Mouse (Mus musculus) kidney, postnatal 0 days (tissue): ENCODE results near the gene Taldo1. TPM values are rescaled to one million over a fixed set of nuclear protein-coding genes. Genes with fewer than 3 reads are reported as not detected.

ENCODE experiments used
- ATAC-seq: fragments of 200-750 bp; cut with Nextera tagmentation; replicated peaks from 2 replicates; pipeline ENCODE4 v1.8.0; 2017; ENCODE audit warnings: low read depth, moderate number of reproducible peaks, moderate TSS enrichment, moderate library complexity; ENCODE audit not compliant: low FRiP score
- DNase-seq: peaks from one replicate; pipeline ENCODE4 v3.0.0-alpha.2; 2016; ENCODE audit warnings: low spot score
- H3K27ac ChIP-seq: fragments of 300-500 bp; sonication (generic); 2 replicates; pipeline ENCODE4 v1.5.1; 2014; ENCODE audit warnings: mild to moderate bottlenecking
- H3K27me3 ChIP-seq: fragments of 300-500 bp; sonication (generic); 2 replicates; pipeline ENCODE4 v1.6.1; 2014; ENCODE audit warnings: low read length, mixed read lengths; ENCODE audit not compliant: insufficient read depth
- H3K36me3 ChIP-seq: fragments of 300-500 bp; sonication (generic); 2 replicates; pipeline ENCODE4 v1.6.1; 2014; ENCODE audit warnings: low read length, mixed read lengths; ENCODE audit not compliant: insufficient read depth
- H3K4me1 ChIP-seq: fragments of 300-500 bp; sonication (generic); replicated peaks from 2 replicates; pipeline ENCODE4 v1.6.1; 2014; ENCODE audit warnings: antibody characterized with exemption, low read length, mixed read lengths; ENCODE audit not compliant: insufficient read depth
- H3K4me2 ChIP-seq: fragments of 300-500 bp; sonication (generic); 2 replicates; pipeline ENCODE4 v1.6.1; 2014; ENCODE audit warnings: mild to moderate bottlenecking, low read length, moderate library complexity, mixed read lengths
- H3K4me3 ChIP-seq: fragments of 300-500 bp; sonication (generic); replicated peaks from 2 replicates; pipeline ENCODE4 v1.5.1; 2014; ENCODE audit warnings: low read depth, low read length
- H3K9ac ChIP-seq: fragments of 300-500 bp; sonication (generic); 2 replicates; pipeline ENCODE4 v1.6.1; 2014; ENCODE audit warnings: low read depth, low read length
- H3K9me3 ChIP-seq: fragments of 300-500 bp; sonication (generic); replicated peaks from 2 replicates; pipeline ENCODE4 v1.6.1; 2016; ENCODE audit warnings: low read length, inconsistent platforms, mixed read lengths
- CTCF ChIP-seq: IDR thresholded peaks from 2 replicates; pipeline ENCODE4 v1.5.1; 2016; ENCODE audit warnings: antibody characterized with exemption, low read depth, mild to moderate bottlenecking, moderate library complexity
- WGBS: fragments of 180-500 bp; shearing (Covaris S2); extraction: QIAGEN DNeasy Blood & Tissue Kit; methylation state at CpG from one replicate; pipeline ENCODE4 v1.1.7; 2014; 5-methylcytosine and 5-hydroxymethylcytosine counted together
- polyA plus RNA-seq: library from polyadenylated mRNA; unstranded; fragments of >200 nt; fragmentation: Nextera tagmentation; extraction: Ambion mirVana; gene quantifications from 2 replicates; pipeline ENCODE4 v1.2.1, GENCODE M21; 2015

Gene Taldo1
- polyA plus RNA-seq, 1 experiment from 2014 or later = 420 TPM

GRCm38 (mm10) chr7:141433517-141434400 is 41.8 kb downstream of the Taldo1 start:
- Histone ChIP-seq H3K27me3 (no peaks in the 10 kb centered on the region), H3K9ac (peak overlapping the region; percentile 46), H3K4me3 (peak overlapping the region; percentile 34), H3K9me3 (no peaks in the 10 kb centered on the region), H3K27ac (no peak overlapping the region), H3K4me2 (peak overlapping the region; percentile 51), H3K36me3 (peaks cover 24% of the 10 kb centered on the region), H3K4me1 (peaks cover 21% of the 10 kb centered on the region)
- ATAC-seq (no peak), DNase-seq (no peak)
- WGBS = 65% methylated on average over 15 of the region's 15 CpGs
- TF ChIP-seq CTCF = no peak

DNA sequence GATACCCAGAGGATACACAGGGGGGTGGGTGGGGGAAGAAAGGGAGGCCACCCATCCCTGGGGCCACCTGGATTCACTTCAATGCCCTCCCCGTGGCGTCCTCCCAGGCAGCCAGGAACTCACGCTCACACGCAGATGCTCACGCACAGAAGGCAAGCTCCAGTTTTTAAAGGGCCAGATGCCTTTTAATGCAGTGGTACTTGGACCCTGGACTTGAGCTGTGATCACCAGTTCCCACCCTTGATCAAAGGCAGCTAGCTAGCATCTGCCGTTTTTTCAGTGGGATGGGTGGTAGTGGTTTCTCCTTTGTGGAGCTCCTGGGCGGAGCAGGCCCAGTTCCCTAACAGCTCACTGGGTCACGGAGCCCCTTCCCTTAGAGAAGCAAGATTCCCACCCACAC is 42.5 kb downstream of the Taldo1 start:
- H3K27me3 ChIP-seq = no peaks in the 10 kb centered on the region
- ATAC-seq (no peak), DNase-seq (peak; percentile 65)
- TF ChIP-seq CTCF = no peak
- peak overlapping the region; percentile 46 for H3K9ac ChIP-seq
- H3K27ac ChIP-seq = 0 out of 2 replicates have a peak overlapping the region, but pooled peaks have one; percentile 13
- peak overlapping the region; percentile 51 for H3K4me2 ChIP-seq
- H3K9me3 ChIP-seq = no peaks in the 10 kb centered on the region
- H3K4me1 ChIP-seq = peaks cover 21% of the 10 kb centered on the region
- WGBS = 14% methylated on average over 8 of the region's 8 CpGs
- peak overlapping the region; percentile 34 for H3K4me3 ChIP-seq
- H3K36me3 ChIP-seq = peaks cover 28% of the 10 kb centered on the region

DNA sequence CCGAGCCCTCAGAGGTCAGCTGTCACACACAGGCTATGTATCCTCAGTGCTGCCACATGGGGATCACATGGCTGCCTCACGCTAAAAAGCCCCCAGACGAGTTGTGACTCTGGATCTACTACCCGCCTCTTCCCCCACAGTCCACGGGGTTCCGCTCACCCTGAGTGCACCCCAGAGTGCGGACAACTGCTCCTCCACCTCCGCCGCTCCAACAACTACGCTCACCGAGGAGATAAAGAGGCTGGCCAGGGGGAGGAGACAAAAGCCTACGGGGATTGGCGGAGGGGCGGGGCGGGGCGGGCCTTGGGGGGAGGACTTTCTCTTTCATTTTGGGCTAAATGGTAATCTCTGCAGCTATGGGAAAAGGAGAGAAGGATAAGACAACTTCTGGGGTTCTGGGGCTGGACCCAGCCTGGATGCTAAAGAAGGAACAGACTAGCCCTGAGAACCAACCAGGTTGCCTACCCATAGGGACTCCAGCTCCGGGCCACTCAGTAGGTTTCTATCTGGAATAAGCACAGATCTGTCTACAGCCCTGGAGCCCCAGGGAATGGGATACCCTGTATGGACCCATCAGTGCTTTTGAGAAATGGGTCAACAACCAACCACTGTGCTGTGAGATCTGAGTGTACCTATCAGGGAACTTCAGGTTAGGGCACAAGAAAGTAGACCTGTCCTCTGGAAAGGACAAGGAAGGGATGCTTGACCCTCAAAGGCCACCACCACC is 43.3 kb downstream of the Taldo1 start:
- peaks cover 28% of the 10 kb centered on the region for H3K36me3 ChIP-seq
- ATAC-seq = no peak
- H3K27ac ChIP-seq = 0 out of 2 replicates have a peak overlapping the region, but pooled peaks have one; percentile 13

DNA sequence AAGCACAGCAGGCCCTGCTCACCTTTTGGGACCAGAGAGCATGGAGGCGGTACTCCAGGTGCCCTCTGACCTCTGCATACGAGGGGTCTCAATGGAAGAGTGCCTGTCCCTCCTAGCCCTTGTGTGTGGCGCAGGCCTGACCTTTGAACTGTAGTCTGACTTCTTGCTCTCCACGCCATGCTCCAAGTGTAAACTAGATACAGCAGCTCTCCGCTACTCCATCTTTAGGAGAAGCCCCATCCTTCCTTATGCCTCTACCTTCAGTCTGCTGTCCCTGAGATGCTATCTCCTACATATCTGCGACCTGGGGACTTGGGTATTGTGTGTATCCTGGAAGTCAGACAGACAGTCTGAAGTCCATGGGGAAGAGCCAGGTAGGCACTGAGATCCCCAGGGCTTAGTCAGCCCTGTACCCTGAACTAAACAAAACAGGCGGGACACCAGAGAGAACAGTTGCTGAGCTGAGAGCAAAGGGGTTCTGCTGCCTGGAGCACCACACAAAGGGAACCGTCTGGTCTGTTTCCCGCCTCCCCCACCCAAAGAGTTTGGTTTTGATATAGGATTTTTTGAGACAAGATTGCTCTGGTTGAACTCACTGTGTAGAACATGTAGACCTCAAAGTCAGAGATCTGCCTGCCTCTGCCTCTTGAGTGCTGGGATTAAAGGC is 44.0 kb downstream of the Taldo1 start:
- Histone ChIP-seq H3K4me1 (peaks cover 23% of the 10 kb centered on the region), H3K27ac (no peak overlapping the region), H3K9me3 (no peaks in the 10 kb centered on the region), H3K36me3 (peaks cover 23% of the 10 kb centered on the region), H3K27me3 (no peaks in the 10 kb centered on the region), H3K4me2 (peak overlapping the region; percentile 51; the same call in 1 of the 2 replicates), H3K4me3 (peak overlapping the region; percentile 34; the same call in 1 of the 2 replicates), H3K9ac (no peak overlapping the region)
- no peak for TF ChIP-seq CTCF
- DNase-seq = no peak
- WGBS = 84% methylated on average over 9 of the region's 9 CpGs
- ATAC-seq = no peak

More for the DNA sequence above, 43.3 kb downstream of the Taldo1 start:
- WGBS = 5% methylated on average over 17 of the region's 17 CpGs
- no peak; the same call in 1 of the 2 replicates for TF ChIP-seq CTCF
- peak overlapping the region; percentile 34 for H3K4me3 ChIP-seq
- no peaks in the 10 kb centered on the region for H3K9me3 ChIP-seq
- H3K9ac ChIP-seq = no peak overlapping the region
- DNase-seq = peak; percentile 80
- peak overlapping the region; percentile 51 for H3K4me2 ChIP-seq
- H3K27me3 ChIP-seq = no peaks in the 10 kb centered on the region
- peaks cover 21% of the 10 kb centered on the region for H3K4me1 ChIP-seq

GRCm38 (mm10) chr7:141436523-141436892 is 44.5 kb downstream of the Taldo1 start:
- peak overlapping the region; percentile 54 for H3K9ac ChIP-seq
- peak overlapping the region; percentile 48; the same call in 1 of the 2 replicates for H3K4me3 ChIP-seq
- H3K36me3 ChIP-seq = peaks cover 19% of the 10 kb centered on the region
- H3K27ac ChIP-seq = no peak overlapping the region
- no peak for ATAC-seq
- no peak for TF ChIP-seq CTCF
- peaks cover 23% of the 10 kb centered on the region for H3K4me1 ChIP-seq
- H3K27me3 ChIP-seq = no peaks in the 10 kb centered on the region
- 62% methylated on average over 2 of the region's 2 CpGs for WGBS
- H3K4me2 ChIP-seq = peak overlapping the region; percentile 87
- H3K9me3 ChIP-seq = no peaks in the 10 kb centered on the region
- no peak for DNase-seq
